Mouse (Mus musculus) layer of hippocampus, adult 9-11 months (tissue): ENCODE measurements at regions not wholly inside any gene's neighbourhood (a gene's known extent, or its start where the extent isn't known, plus 50 kb on each side); places are given as distances from the start of the nearest gene placed in this dataset.

Experiments
- DNase-seq: peaks from one replicate; pipeline ENCODE4 v3.0.0; 2022

- no peak for DNase-seq
These were observed 53.4 kb downstream of the Cartpt start for GRCm38 (mm10) chr13:99847531-99847930.

- DNase-seq, result peak; percentile 60
These were observed 58.3 kb downstream of the Cartpt start for GRCm38 (mm10) chr13:99842626-99843025.

- DNase-seq, result no peak
These were observed 61.4 kb downstream of the Cartpt start for GRCm38 (mm10) chr13:99839446-99839845.

- peak; percentile 76 for DNase-seq
These were observed 63.0 kb downstream of the Cartpt start for GRCm38 (mm10) chr13:99837772-99838425.

GRCm38 (mm10) chr13:99837180-99837579 lies 63.7 kb downstream of the Cartpt start:
- DNase-seq, result no peak

- no peak for DNase-seq
These were observed 64.3 kb downstream of the Cartpt start for GRCm38 (mm10) chr13:99836586-99836985.

- no peak for DNase-seq
These were observed 65.4 kb downstream of the Cartpt start for GRCm38 (mm10) chr13:99835518-99835917.

GRCm38 (mm10) chr13:99830080-99830724 lies 70.7 kb downstream of the Cartpt start:
- DNase-seq, result peak; percentile 67

- no peak for DNase-seq
These were observed 73.3 kb downstream of the Cartpt start for GRCm38 (mm10) chr13:99827573-99827972.

- DNase-seq, result no peak
These were observed 76.3 kb downstream of the Cartpt start for GRCm38 (mm10) chr13:99824625-99825024.

- no peak for DNase-seq
These were observed 84.2 kb downstream of the Cartpt start for GRCm38 (mm10) chr13:99816666-99817065.

- no peak for DNase-seq
These were observed 85.1 kb downstream of the Cartpt start for GRCm38 (mm10) chr13:99815786-99816185.

- no peak for DNase-seq
These were observed 86.1 kb downstream of the Cartpt start for GRCm38 (mm10) chr13:99814801-99815200.

GRCm38 (mm10) chr13:99814033-99814556 lies 86.8 kb downstream of the Cartpt start:
- no peak for DNase-seq

GRCm38 (mm10) chr13:99794448-99794847 lies 106.4 kb downstream of the Cartpt start:
- DNase-seq, result no peak

GRCm38 (mm10) chr13:99793786-99794435 lies 107.0 kb downstream of the Cartpt start:
- DNase-seq, result no peak

- DNase-seq, result no peak
These were observed 107.9 kb downstream of the Cartpt start for GRCm38 (mm10) chr13:99793001-99793400.

- DNase-seq, result no peak
These were observed 109.9 kb downstream of the Cartpt start for GRCm38 (mm10) chr13:99790951-99791350.

GRCm38 (mm10) chr13:99787760-99788159 lies 113.1 kb downstream of the Cartpt start:
- no peak for DNase-seq

- DNase-seq, result no peak
These were observed 115.5 kb downstream of the Cartpt start for GRCm38 (mm10) chr13:99785427-99785826.

- no peak for DNase-seq
These were observed 116.6 kb downstream of the Cartpt start for GRCm38 (mm10) chr13:99784314-99784713.

GRCm38 (mm10) chr13:99782883-99783721 lies 117.8 kb downstream of the Cartpt start:
- DNase-seq, result no peak

GRCm38 (mm10) chr13:99781616-99782015 lies 119.3 kb downstream of the Cartpt start:
- DNase-seq, result no peak
